Comparison of ENCODE assay signal across 19 mouse cellular contexts in the genomic region with DNA sequence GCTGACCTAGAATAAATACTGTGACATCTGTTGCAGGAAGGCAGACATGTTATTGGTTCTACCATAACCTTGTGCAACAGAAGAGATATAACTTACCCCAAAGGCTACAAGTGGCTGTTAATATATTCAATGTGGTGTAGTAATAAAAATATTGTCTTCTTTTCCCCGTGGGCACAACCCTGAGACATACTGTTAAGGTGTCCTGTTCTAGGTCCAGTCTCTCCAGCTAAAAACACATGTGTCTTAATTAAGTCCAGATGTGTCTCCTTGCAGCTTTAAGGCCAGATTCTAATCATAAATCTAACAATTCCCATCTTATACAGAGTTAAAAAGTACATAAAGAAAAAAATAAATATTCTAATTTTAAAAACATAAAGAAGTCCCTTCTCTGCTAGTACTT.
"Had no signal": no experiment of that assay in that cellular context is flagged by ENCODE, and none has a peak within 500 bp of the region (broad histone marks: within the 10 kb centered on the region; RNA-seq: fewer than 3 reads in every experiment).

No protein-coding gene starts in this region.

- H3K4me3 ChIP-seq: midbrain, embryonic 10.5 days; midbrain, embryonic 13.5 days; myocyte; neural tube, embryonic 13.5 days had no signal

- H3K9ac ChIP-seq: liver, embryonic 14.5 days; liver, postnatal 0 days; lung, embryonic 14.5 days; midbrain, embryonic 13.5 days; neural tube, embryonic 13.5 days had no signal

- H3K27me3 ChIP-seq: midbrain, embryonic 13.5 days; neural tube, embryonic 13.5 days had no signal

- H3K27ac ChIP-seq: liver, embryonic 14.5 days; macrophage; midbrain, embryonic 10.5 days; midbrain, embryonic 13.5 days; neural tube, embryonic 13.5 days; stomach, postnatal 0 days had no signal

- H3K36me3 ChIP-seq: midbrain, embryonic 10.5 days; midbrain, embryonic 13.5 days; neural tube, embryonic 13.5 days had no signal

- DNase-seq: kidney, adult 18-20 months; kidney, adult 9 months; kidney, postnatal 14 days; kidney, postnatal 4 days; left cerebral cortex, postnatal 4 days; liver, postnatal 0 days; lung, embryonic 14.5 days; retina, postnatal 1 day; thymus, adult 2 months; thymus, postnatal 14 days had no signal

- H3K4me1 ChIP-seq: midbrain, embryonic 10.5 days; midbrain, embryonic 13.5 days; neural tube, embryonic 13.5 days had no signal

- H3K4me2 ChIP-seq: lung, embryonic 14.5 days; midbrain, embryonic 13.5 days; neural tube, embryonic 13.5 days had no signal

- ATAC-seq: liver, postnatal 0 days; lung, postnatal 0 days; midbrain, embryonic 13.5 days; midbrain, embryonic 16.5 days had no signal

- H3K9me3 ChIP-seq: midbrain, embryonic 10.5 days; midbrain, embryonic 13.5 days; neural tube, embryonic 13.5 days had no signal
